Comparison of ENCODE assay signal across 25 mouse cellular contexts in the genomic region with DNA sequence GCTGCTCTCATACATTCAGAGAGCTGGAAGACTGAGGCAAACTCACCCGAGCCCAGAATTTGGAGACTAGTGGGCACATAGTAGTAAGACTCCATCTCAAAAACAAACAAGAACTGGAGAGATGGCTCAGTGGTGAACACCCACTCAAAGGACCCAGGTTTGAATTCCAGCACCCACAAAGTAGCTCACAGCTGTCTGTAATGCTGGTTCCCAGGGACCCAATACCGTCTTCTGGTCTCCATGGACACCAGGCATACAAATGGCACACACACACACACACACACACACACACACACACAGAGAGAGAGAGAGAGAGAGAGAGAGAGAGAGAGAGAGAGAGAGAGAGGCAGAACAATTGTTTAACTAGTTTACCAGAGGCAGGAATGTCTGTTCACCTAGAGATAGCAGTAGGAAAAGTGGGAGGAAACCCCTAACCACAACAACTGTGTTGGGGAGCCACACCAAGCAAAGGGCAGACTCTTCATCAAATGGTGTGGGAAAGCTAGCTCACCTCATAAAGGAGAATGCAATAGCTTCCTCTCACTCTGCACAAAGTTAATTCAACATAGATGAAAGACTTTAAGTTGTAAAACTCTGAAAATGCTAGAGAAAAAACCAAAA.
DNase-seq lines count a peak whose midpoint lies in the region; ATAC-seq lines count a peak whose summit lies in the region.
"Had no signal": no experiment of that assay in that cellular context is flagged by ENCODE, and none has a peak within 500 bp of the region (broad histone marks: within the 10 kb centered on the region; RNA-seq: fewer than 3 reads in every experiment).

No protein-coding gene starts in this region.

- peaks cover 49% of the 10 kb centered on the region for H3K4me1 ChIP-seq in limb, embryonic 10.5 days
- H3K4me1 ChIP-seq: forebrain, embryonic 13.5 days had no signal

- H3K36me3 ChIP-seq in limb, embryonic 10.5 days, result no peaks in the 10 kb centered on the region
- H3K36me3 ChIP-seq: forebrain, embryonic 10.5 days; heart, embryonic 12.5 days; heart, embryonic 15.5 days; hindbrain, embryonic 12.5 days; hindbrain, embryonic 15.5 days had no signal

- DNase-seq in thymus, postnatal 0 days (ENCODE audit: low spot score), result peak; percentile 15
- no peak for DNase-seq in thymus, postnatal 10 days (ENCODE audit: low spot score in 2 of 2)
- DNase-seq in 416B (ENCODE audit: low read depth), result peak; percentile 86
- peak; percentile 36 for DNase-seq in naive thymus-derived CD4-positive, alpha-beta T cell, adult 2 months (ENCODE audit: low read depth)
- no peak for DNase-seq in limb, embryonic 10.5 days (ENCODE audit: low spot score)
- DNase-seq in right cerebral cortex, postnatal 36 days (ENCODE audit: low spot score in 2 of 2), result no peak
- DNase-seq: adrenal gland, adult 8-10 months; adrenal gland, postnatal 25 days; cerebellum, adult 11-12 months; cerebellum, adult 8-10 months; cerebellum, postnatal 10 days; cerebellum, postnatal 36 days; gastrocnemius, postnatal 10 days; heart, adult 18-20 months; heart, postnatal 14 days; heart, postnatal 4 days had no signal

- no peak overlapping the region for H3K4me3 ChIP-seq in limb, embryonic 10.5 days
- H3K4me3 ChIP-seq: forebrain, embryonic 10.5 days; forebrain, embryonic 13.5 days; heart, embryonic 12.5 days; heart, embryonic 15.5 days; hindbrain, embryonic 12.5 days; hindbrain, embryonic 15.5 days had no signal

- WGBS in limb, embryonic 10.5 days, result 91% methylated on average over 2 of the region's 2 CpGs

- H3K27ac ChIP-seq in limb, embryonic 10.5 days, result no peak overlapping the region
- H3K27ac ChIP-seq: forebrain, embryonic 10.5 days; forebrain, embryonic 13.5 days; heart, embryonic 15.5 days; hindbrain, embryonic 12.5 days; hindbrain, embryonic 15.5 days had no signal

- H3K9me3 ChIP-seq in limb, embryonic 10.5 days (replicated peaks), result no peaks in the 10 kb centered on the region
- H3K9me3 ChIP-seq: forebrain, embryonic 10.5 days; forebrain, embryonic 13.5 days; heart, embryonic 12.5 days; heart, embryonic 15.5 days; hindbrain, embryonic 12.5 days; hindbrain, embryonic 15.5 days had no signal

- peak; percentile 70 for ATAC-seq in common myeloid progenitor, adult 5-6 weeks (replicated peaks; ENCODE audit: low read depth, poor library complexity, severe bottlenecking)
- ATAC-seq: activated CD4-positive, CD25-positive, alpha-beta regulatory T cell, adult 4 months; forebrain, embryonic 13.5 days; forebrain, embryonic 16.5 days had no signal

- no peaks in the 10 kb centered on the region for H3K27me3 ChIP-seq in limb, embryonic 10.5 days (ENCODE audit: low read depth, poor library complexity, severe bottlenecking)
- H3K27me3 ChIP-seq: forebrain, embryonic 13.5 days; heart, embryonic 12.5 days; heart, embryonic 15.5 days; hindbrain, embryonic 12.5 days; hindbrain, embryonic 15.5 days had no signal

Comparison
In these comparisons a context has a peak if more than half of its experiments do, and no peak if none do; other contexts are left out.
1. DNase-seq: peak in thymus, postnatal 0 days (single experiment), 416B (single experiment) and naive thymus-derived CD4-positive, alpha-beta T cell, adult 2 months (single experiment); none in thymus, postnatal 10 days (0 of 2), limb, embryonic 10.5 days (single experiment) and right cerebral cortex, postnatal 36 days (0 of 2).